Mouse (Mus musculus): ENCODE measurements around the gene Larp1. TPM values are rescaled to one million over a fixed set of nuclear protein-coding genes. Genes with fewer than 3 reads are reported as not detected.

Larp1 gene
- polyA plus RNA-seq, 1 experiment, result 54.4 TPM

- no peaks in the 10 kb centered on the region for H3K4me1 ChIP-seq (replicated peaks; ENCODE audit: control insufficient read depth, insufficient read depth, low read length)
- no peaks in the 10 kb centered on the region for H3K27me3 ChIP-seq (ENCODE audit: control insufficient read depth, insufficient read depth, low read length)
- 94% methylated on average over 12 of the region's 12 CpGs for WGBS
- no peak for TF ChIP-seq CTCF (IDR thresholded peaks at IDR 0.05; ENCODE audit: borderline replicate concordance, control insufficient read depth, extremely low read depth, insufficient read depth, low read length, poor library complexity)
- TF ChIP-seq POLR2A (IDR thresholded peaks at IDR 0.05; ENCODE audit: control insufficient read depth, extremely low read depth, insufficient read depth, low read length, poor library complexity), result no peak
- no peak overlapping the region for H3K27ac ChIP-seq (ENCODE audit: control insufficient read depth, insufficient read depth, low read length)
- H3K4me3 ChIP-seq (ENCODE audit: control insufficient read depth, insufficient read depth, low read length), result no peak overlapping the region
- no peaks in the 10 kb centered on the region for H3K36me3 ChIP-seq (ENCODE audit: control insufficient read depth, insufficient read depth, low read length)
- no peak for DNase-seq
Observed at GRCm38 (mm10) chr11:57981083-57981809, 27.6 kb upstream of the Larp1 start.

- Histone ChIP-seq H3K4me1 (replicated peaks; ENCODE audit: control insufficient read depth, insufficient read depth, low read length) (no peaks in the 10 kb centered on the region), H3K4me3 (ENCODE audit: control insufficient read depth, insufficient read depth, low read length) (no peak overlapping the region), H3K27me3 (ENCODE audit: control insufficient read depth, insufficient read depth, low read length) (no peaks in the 10 kb centered on the region), H3K27ac (ENCODE audit: control insufficient read depth, insufficient read depth, low read length) (no peak overlapping the region), H3K36me3 (ENCODE audit: control insufficient read depth, insufficient read depth, low read length) (no peaks in the 10 kb centered on the region)
- DNase-seq, result no peak
- TF ChIP-seq POLR2A (IDR thresholded peaks at IDR 0.05; ENCODE audit: control insufficient read depth, extremely low read depth, insufficient read depth, low read length, poor library complexity), result no peak
- no peak for TF ChIP-seq CTCF (IDR thresholded peaks at IDR 0.05; ENCODE audit: borderline replicate concordance, control insufficient read depth, extremely low read depth, insufficient read depth, low read length, poor library complexity)
- WGBS, result 91% methylated on average over 16 of the region's 16 CpGs
Observed at GRCm38 (mm10) chr11:57983480-57984342, 25.2 kb upstream of the Larp1 start.

- H3K4me1 ChIP-seq (replicated peaks; ENCODE audit: control insufficient read depth, insufficient read depth, low read length), result no peaks in the 10 kb centered on the region
- WGBS, result 79% methylated on average over 3 of the region's 3 CpGs
- H3K4me3 ChIP-seq (ENCODE audit: control insufficient read depth, insufficient read depth, low read length), result no peak overlapping the region
- no peaks in the 10 kb centered on the region for H3K27me3 ChIP-seq (ENCODE audit: control insufficient read depth, insufficient read depth, low read length)
- H3K27ac ChIP-seq (ENCODE audit: control insufficient read depth, insufficient read depth, low read length), result no peak overlapping the region
- DNase-seq, result no peak
- TF ChIP-seq POLR2A (IDR thresholded peaks at IDR 0.05; ENCODE audit: control insufficient read depth, extremely low read depth, insufficient read depth, low read length, poor library complexity) (no peak), CTCF (IDR thresholded peaks at IDR 0.05; ENCODE audit: borderline replicate concordance, control insufficient read depth, extremely low read depth, insufficient read depth, low read length, poor library complexity) (no peak)
- H3K36me3 ChIP-seq (ENCODE audit: control insufficient read depth, insufficient read depth, low read length), result no peaks in the 10 kb centered on the region
Observed at GRCm38 (mm10) chr11:57984343-57984666, 24.6 kb upstream of the Larp1 start.

- no peak for DNase-seq
- whole genome bisulfite sequencing, result 94% methylated on average over 3 of the region's 3 CpGs
- H3K4me3 ChIP-seq (ENCODE audit: control insufficient read depth, insufficient read depth, low read length), result no peak overlapping the region
- H3K27ac ChIP-seq (ENCODE audit: control insufficient read depth, insufficient read depth, low read length), result no peak overlapping the region
- no peaks in the 10 kb centered on the region for H3K36me3 ChIP-seq (ENCODE audit: control insufficient read depth, insufficient read depth, low read length)
- no peaks in the 10 kb centered on the region for H3K27me3 ChIP-seq (ENCODE audit: control insufficient read depth, insufficient read depth, low read length)
- H3K4me1 ChIP-seq (replicated peaks; ENCODE audit: control insufficient read depth, insufficient read depth, low read length), result no peaks in the 10 kb centered on the region
- TF ChIP-seq POLR2A (IDR thresholded peaks at IDR 0.05; ENCODE audit: control insufficient read depth, extremely low read depth, insufficient read depth, low read length, poor library complexity) (no peak), CTCF (IDR thresholded peaks at IDR 0.05; ENCODE audit: borderline replicate concordance, control insufficient read depth, extremely low read depth, insufficient read depth, low read length, poor library complexity) (no peak)
Observed at GRCm38 (mm10) chr11:57985485-57985884, 23.4 kb upstream of the Larp1 start.

DNA sequence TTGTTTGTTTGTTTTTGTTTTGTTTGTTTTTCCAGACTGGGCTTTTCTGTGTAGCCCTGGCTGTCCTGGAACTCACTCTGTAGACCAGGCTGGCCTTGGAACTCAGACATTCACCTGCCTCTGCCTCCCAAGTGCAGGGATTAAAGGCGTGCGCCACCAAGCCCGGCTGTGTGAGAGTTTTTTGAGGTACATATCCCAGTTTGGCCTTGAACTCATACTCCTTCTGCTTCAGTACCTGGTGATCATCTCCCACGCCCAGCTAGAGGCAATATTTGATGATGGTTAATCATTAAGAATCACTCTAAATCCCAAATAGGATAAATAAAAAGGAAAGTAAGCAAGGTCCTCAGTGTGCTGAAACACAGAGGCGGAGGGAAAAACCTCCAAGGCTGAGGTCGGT is 22.8 kb upstream of the Larp1 start:
- H3K27ac ChIP-seq (ENCODE audit: control insufficient read depth, insufficient read depth, low read length), result no peak overlapping the region
- H3K4me3 ChIP-seq (ENCODE audit: control insufficient read depth, insufficient read depth, low read length), result no peak overlapping the region
- no peaks in the 10 kb centered on the region for H3K27me3 ChIP-seq (ENCODE audit: control insufficient read depth, insufficient read depth, low read length)

GRCm38 (mm10) chr11:57986456-57986855 is 22.4 kb upstream of the Larp1 start:
- H3K4me3 ChIP-seq (ENCODE audit: control insufficient read depth, insufficient read depth, low read length), result no peak overlapping the region
- H3K36me3 ChIP-seq (ENCODE audit: control insufficient read depth, insufficient read depth, low read length), result no peaks in the 10 kb centered on the region
- no peak overlapping the region for H3K27ac ChIP-seq (ENCODE audit: control insufficient read depth, insufficient read depth, low read length)
- H3K4me1 ChIP-seq (replicated peaks; ENCODE audit: control insufficient read depth, insufficient read depth, low read length), result no peaks in the 10 kb centered on the region
- H3K27me3 ChIP-seq (ENCODE audit: control insufficient read depth, insufficient read depth, low read length), result no peaks in the 10 kb centered on the region
- no peak for TF ChIP-seq POLR2A (IDR thresholded peaks at IDR 0.05; ENCODE audit: control insufficient read depth, extremely low read depth, insufficient read depth, low read length, poor library complexity)
- no peak for TF ChIP-seq CTCF (IDR thresholded peaks at IDR 0.05; ENCODE audit: borderline replicate concordance, control insufficient read depth, extremely low read depth, insufficient read depth, low read length, poor library complexity)
- no peak for DNase-seq
- WGBS, result 97% methylated on average over 6 of the region's 6 CpGs

More for the DNA sequence above, 22.8 kb upstream of the Larp1 start:
- DNase-seq, result no peak
- H3K36me3 ChIP-seq (ENCODE audit: control insufficient read depth, insufficient read depth, low read length), result no peaks in the 10 kb centered on the region
- WGBS, result 93% methylated on average over 6 of the region's 6 CpGs
- TF ChIP-seq POLR2A (IDR thresholded peaks at IDR 0.05; ENCODE audit: control insufficient read depth, extremely low read depth, insufficient read depth, low read length, poor library complexity) (no peak), CTCF (IDR thresholded peaks at IDR 0.05; ENCODE audit: borderline replicate concordance, control insufficient read depth, extremely low read depth, insufficient read depth, low read length, poor library complexity) (no peak)
- H3K4me1 ChIP-seq (replicated peaks; ENCODE audit: control insufficient read depth, insufficient read depth, low read length), result no peaks in the 10 kb centered on the region

All from thymus, adult 2 months (tissue).